28 mouse cellular contexts compared by ENCODE assay signal in the genomic region with DNA sequence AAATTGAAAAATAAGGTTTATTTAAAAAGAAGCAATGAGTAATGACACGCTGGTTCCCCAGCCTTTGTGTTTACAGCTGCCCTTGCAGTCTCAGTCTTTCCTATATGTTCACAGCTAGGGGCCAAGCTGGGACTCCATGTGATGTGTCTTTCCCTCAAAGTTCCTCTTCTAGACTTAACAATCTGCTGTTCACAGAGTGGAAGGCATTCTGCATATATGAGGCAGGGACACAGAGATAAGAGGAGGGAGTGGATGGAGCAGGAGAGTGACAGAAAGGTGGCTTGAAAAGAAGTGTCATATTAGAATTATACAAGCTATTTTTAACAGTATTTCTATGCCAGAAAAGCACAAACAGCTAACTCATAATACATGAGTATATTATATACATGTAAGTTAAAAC.
"Had no signal": no experiment of that assay in that cellular context is flagged by ENCODE, and none has a peak within 500 bp of the region (broad histone marks: within the 10 kb centered on the region; RNA-seq: fewer than 3 reads in every experiment).

No protein-coding gene starts in this region.

- H3K4me3 ChIP-seq: embryonic facial prominence, embryonic 10.5 days; embryonic facial prominence, embryonic 12.5 days; embryonic facial prominence, embryonic 13.5 days; embryonic facial prominence, embryonic 15.5 days; erythroblast, embryonic 14.5 days; forebrain, embryonic 10.5 days; forebrain, embryonic 12.5 days; forebrain, embryonic 13.5 days; forebrain, embryonic 15.5 days; gastrocnemius, adult 2 months; heart, adult 2 months; heart, embryonic 12.5 days had no signal

- H3K27me3 ChIP-seq: embryonic facial prominence, embryonic 12.5 days; embryonic facial prominence, embryonic 13.5 days; embryonic facial prominence, embryonic 15.5 days; forebrain, embryonic 13.5 days; forebrain, embryonic 15.5 days; heart, embryonic 12.5 days had no signal

- H3K4me1 ChIP-seq: forebrain, embryonic 12.5 days; forebrain, embryonic 13.5 days; forebrain, embryonic 15.5 days had no signal

- H3K27ac ChIP-seq: embryonic facial prominence, embryonic 10.5 days; embryonic facial prominence, embryonic 12.5 days; embryonic facial prominence, embryonic 13.5 days; embryonic facial prominence, embryonic 15.5 days; forebrain, embryonic 10.5 days; forebrain, embryonic 12.5 days; forebrain, embryonic 13.5 days; forebrain, embryonic 15.5 days; gastrocnemius, adult 2 months; heart, adult 2 months had no signal

- H3K36me3 ChIP-seq: embryonic facial prominence, embryonic 10.5 days; embryonic facial prominence, embryonic 12.5 days; embryonic facial prominence, embryonic 13.5 days; embryonic facial prominence, embryonic 15.5 days; forebrain, embryonic 10.5 days; forebrain, embryonic 12.5 days; forebrain, embryonic 15.5 days; heart, embryonic 12.5 days had no signal

- H3K9me3 ChIP-seq: embryonic facial prominence, embryonic 10.5 days; embryonic facial prominence, embryonic 12.5 days; embryonic facial prominence, embryonic 13.5 days; embryonic facial prominence, embryonic 15.5 days; forebrain, embryonic 10.5 days; forebrain, embryonic 12.5 days; forebrain, embryonic 13.5 days; forebrain, embryonic 15.5 days; heart, embryonic 12.5 days had no signal

- H3K9ac ChIP-seq: embryonic facial prominence, embryonic 12.5 days; embryonic facial prominence, embryonic 13.5 days; embryonic facial prominence, embryonic 15.5 days; forebrain, embryonic 12.5 days; forebrain, embryonic 13.5 days; forebrain, embryonic 15.5 days; forebrain, postnatal 0 days; heart, embryonic 12.5 days had no signal

- ATAC-seq: forebrain, embryonic 13.5 days; forebrain, embryonic 14.5 days; forebrain, embryonic 15.5 days; forebrain, embryonic 16.5 days; forebrain, postnatal 0 days had no signal

- H3K4me2 ChIP-seq: embryonic facial prominence, embryonic 12.5 days; embryonic facial prominence, embryonic 13.5 days; embryonic facial prominence, embryonic 15.5 days; forebrain, embryonic 12.5 days; forebrain, embryonic 13.5 days; forebrain, embryonic 15.5 days; heart, embryonic 11.5 days; heart, embryonic 12.5 days had no signal

- DNase-seq: cerebellum, adult 9-10 months; cerebellum, adult 9-11 months; cerebellum, postnatal 10 days; cerebellum, postnatal 14 days; cerebellum, postnatal 25 days; cerebellum, postnatal 36 days; embryo, embryonic 11 days; forebrain, postnatal 0 days; gastrocnemius, adult 2 months; gastrocnemius, postnatal 10 days; gastrocnemius, postnatal 14 days; gastrocnemius, postnatal 25 days; gastrocnemius, postnatal 36 days; heart, adult 18-20 months; heart, adult 2 months had no signal
